Mouse (Mus musculus) CD4-positive, CD25-positive, alpha-beta regulatory T cell, adult 4 months (primary cell): ENCODE results near the gene Inip. TPM values are rescaled to one million over a fixed set of nuclear protein-coding genes. Genes with fewer than 3 reads are reported as not detected.

Experiments used
- ATAC-seq: one replicate; pipeline ENCODE4 v1.8.0; 2017
- polyA plus RNA-seq, 2 experiments: library from polyadenylated mRNA; unstranded; fragments of 100-300 nt; shearing (Covaris generic); gene quantifications; one replicate each; pipeline ENCODE4 v1.2.1; 2017

Gene Inip
- polyA plus RNA-seq: 10 to 100 TPM; 49.6 to 49.7 TPM

- ATAC-seq: no peak
Measured at GRCm38 (mm10) chr4:59801489-59801888, at the start of gene Inip. Gene Inip (minus strand): TSS chr4:59801589.

- ATAC-seq: peak; percentile 95
Measured at GRCm38 (mm10) chr4:59850181-59850580, 48.8 kb upstream of the Inip start.

- no peak for ATAC-seq
Measured at GRCm38 (mm10) chr4:59847447-59847846, 46.1 kb upstream of the Inip start.

GRCm38 (mm10) chr4:59845245-59845637, 43.9 kb upstream of the Inip start:
- ATAC-seq: no peak

- ATAC-seq: no peak
Measured at GRCm38 (mm10) chr4:59844460-59845244, 43.3 kb upstream of the Inip start.

GRCm38 (mm10) chr4:59837659-59838058, 36.3 kb upstream of the Inip start:
- no peak for ATAC-seq

DNA sequence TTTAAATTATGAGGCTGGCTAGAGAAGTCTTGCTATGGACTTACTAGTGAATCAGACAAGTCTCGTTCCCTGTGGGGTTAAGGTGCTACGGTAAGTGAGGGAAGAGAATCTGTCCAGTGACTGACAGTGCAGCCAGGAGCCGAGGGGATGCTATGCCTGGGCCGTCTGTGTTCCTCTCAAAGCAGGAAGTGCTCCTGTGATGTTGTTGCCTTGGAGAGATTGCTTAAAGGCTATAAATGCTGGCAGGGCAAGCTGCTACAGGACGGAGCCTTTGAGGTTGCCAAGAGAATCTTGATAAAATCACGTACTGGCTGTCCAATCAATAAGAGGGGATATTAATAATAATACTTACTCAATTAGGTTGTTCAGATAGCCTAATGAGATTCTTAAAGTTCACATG, 31.4 kb upstream of the Inip start:
- no peak for ATAC-seq

DNA sequence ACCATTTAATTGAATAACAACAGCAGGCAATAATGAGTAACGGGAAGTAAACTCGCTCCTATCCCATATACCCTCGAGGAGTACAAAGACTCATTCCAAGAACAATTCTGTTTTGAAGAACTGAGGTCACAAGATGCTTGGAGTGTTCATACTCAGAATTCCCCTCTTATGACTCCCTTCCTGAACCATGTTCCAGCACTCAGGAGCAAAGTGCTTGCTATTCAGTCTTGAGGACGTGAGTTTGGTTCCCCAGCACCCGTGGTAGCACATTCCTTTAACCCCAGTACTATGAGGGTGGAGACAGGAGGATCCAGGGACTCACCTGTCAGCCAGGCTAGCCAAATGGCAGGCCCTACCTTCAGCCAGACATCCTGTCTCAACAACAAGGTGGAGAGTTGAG, 29.6 kb upstream of the Inip start:
- ATAC-seq: no peak

- ATAC-seq: no peak
Measured at GRCm38 (mm10) chr4:59829072-59829471, 27.7 kb upstream of the Inip start.

DNA sequence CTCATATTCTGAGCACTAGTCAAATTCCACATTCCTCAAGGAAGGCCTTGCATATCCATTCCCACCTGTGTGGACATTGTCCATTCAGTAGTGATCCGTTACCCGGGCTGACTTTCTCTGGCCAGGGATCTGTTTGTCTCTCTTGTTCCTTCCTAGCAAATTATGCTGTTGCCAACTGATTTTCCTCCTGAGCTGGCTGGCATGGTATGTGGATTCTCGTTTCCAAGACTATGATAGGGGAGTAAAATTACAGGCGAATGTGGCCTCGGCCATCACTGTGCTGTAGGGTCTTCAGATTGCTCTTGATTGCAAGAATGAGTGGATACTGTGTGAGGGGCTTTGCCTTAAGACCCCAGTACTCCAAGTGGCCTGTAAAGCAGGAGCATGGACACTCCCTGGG, 25.0 kb upstream of the Inip start:
- no peak for ATAC-seq

DNA sequence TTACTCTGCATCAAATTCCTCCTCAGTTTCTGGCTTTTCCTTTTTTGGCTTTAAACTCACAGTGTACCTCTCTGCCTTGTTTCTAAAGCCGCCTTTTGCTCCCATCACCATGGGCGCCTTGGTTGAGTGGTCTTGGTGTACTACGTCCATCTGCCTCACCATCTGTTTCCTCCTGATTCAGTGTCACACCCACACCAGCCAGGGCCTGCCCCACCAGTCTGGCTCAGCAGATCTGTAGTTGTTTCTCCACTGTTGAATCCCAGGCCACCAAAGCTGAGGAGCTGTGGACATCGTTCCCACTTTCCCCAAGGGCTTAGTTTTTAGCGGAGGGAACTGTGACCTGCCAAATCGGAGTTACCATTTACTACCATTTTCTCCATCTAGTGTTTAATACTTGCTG, 24.2 kb upstream of the Inip start:
- ATAC-seq: no peak

- peak; percentile 85 for ATAC-seq
Measured at GRCm38 (mm10) chr4:59824860-59825259, 23.5 kb upstream of the Inip start.

DNA sequence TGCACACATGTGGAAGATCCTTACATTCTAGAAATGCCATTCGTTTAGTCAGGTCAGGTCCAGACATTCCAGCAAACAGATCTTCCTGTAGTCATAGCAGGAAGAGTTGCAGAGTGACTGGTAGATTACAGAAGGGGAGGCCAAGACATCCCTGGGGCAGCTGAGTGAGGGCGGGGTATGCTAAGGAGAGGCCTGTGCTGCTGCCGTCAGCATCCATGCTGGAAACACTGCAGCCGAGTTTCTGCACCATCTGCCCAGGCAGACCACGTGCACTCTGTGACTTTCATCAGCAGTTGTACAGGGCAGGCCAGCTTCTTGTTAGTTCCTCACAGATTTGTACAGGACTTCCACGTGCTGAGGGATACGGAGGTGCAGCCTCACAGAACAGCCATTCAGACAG, 22.1 kb upstream of the Inip start:
- ATAC-seq: no peak

GRCm38 (mm10) chr4:59822119-59822518, 20.7 kb upstream of the Inip start:
- ATAC-seq: no peak

DNA sequence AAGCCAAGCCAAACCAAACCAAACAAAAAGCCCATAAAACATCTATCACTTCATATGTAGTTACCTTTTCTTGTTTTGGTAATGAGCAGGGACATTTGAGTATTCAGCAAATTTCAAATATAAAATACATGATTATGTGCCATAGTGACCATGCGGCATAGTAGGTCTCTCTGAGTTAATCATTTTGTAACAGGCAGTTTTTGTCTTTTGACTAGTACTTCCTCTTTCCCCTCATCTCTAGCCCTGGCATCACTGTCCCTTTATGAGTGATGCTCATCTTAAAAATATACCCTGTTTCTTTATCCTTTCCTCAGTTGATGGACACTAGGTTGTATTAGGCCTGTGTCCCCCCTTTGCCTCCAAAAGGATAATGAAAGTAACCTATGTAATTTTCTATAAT, 20.1 kb upstream of the Inip start:
- ATAC-seq: no peak

DNA sequence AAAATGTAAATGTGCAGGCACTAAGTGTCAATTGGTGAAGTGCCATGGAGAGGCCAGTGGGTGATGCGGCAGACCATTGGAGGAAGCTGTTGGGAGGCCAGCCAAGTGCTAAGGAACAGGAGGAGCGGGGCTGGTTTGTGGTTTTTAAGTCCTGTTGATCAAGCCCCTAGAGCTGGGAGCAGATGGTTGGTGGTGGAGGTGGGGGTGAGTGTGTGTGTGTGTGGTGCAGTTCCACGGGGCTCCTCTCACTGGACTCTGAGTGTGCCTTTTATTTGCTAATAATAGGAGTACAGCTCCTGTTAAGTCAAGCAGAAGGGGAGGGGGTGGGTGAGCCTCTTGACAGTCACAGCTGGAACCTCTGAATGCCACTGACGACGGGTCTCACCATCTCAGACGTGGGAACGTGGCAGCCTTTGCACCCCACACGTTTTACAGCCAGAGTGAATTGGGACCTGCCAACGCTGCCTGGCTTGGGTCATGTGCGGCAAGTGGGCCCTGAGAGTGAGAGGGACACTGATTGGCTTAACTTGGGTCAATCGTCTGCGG, 18.2 kb upstream of the Inip start:
- ATAC-seq: no peak

GRCm38 (mm10) chr4:59819054-59819472, 17.7 kb upstream of the Inip start:
- no peak for ATAC-seq

DNA sequence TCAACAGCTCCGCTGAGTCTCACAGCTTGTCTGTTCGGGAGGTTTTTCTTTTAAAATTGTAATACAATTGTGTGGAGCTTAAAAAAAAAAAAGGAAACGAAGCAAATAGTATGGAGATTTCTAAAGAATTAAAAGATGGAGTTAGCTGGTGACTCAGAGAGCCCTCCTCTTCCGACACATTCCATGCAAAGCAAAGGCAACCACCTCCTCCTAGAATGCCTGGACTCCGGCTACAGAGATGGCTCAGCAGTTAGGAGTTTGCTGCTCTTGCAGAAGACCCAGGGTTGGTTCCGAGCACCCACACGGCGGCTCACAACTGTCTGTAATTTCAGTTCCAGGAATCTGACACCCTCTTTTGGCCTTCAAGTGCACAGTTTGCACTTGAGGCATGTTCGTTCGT, 17.1 kb upstream of the Inip start:
- ATAC-seq: no peak

DNA sequence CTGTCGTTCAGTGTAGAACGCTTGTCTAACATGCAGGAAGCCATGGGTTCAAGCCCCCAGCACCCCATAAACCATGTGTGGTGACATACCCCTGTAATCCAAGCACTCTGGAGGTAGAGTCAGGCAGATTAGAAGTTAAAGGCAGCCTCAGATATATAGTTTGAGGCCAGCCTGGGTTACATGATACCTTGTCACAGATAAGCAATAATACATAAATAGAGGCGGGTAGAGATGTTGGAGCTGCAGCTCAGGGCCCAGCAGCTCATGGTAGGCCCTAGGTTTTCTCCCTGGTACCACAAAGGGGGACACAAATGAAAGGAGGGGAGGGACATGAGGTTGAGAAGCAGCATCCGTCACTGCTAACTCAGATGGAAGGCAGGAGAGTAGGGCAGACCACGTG, 16.4 kb upstream of the Inip start:
- ATAC-seq: no peak

- no peak for ATAC-seq
Measured at GRCm38 (mm10) chr4:59816477-59816876, 15.1 kb upstream of the Inip start.

- ATAC-seq: no peak
Measured at GRCm38 (mm10) chr4:59816016-59816415, 14.6 kb upstream of the Inip start.

- no peak for ATAC-seq
Measured at GRCm38 (mm10) chr4:59815121-59815810, 13.9 kb upstream of the Inip start.

DNA sequence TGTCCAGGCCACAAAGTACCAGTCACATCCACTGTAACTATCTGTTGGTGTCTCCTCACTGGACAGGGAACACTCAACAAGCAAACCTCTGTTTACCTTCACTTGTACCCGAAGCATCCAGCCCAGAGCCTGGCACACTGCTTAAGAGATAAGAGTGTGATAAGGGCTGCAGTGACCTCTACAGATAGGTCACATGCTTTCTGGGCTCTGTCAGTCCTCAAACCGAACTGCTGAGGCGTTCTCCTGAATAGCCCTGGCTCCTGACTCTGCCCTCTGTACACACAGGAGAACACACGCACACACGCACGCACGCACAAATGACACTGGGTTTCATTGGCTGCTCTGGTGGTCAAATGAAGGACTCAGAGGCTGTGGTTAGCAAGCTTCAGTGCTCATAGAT, 12.7 kb upstream of the Inip start:
- ATAC-seq: no peak

- ATAC-seq: no peak
Measured at GRCm38 (mm10) chr4:59808396-59808795, 7.0 kb upstream of the Inip start.
